In genomic region chr1:165459503-165460181, GRCm38 (mm10) we compare ENCODE assay signal across 8 mouse cellular contexts. TPM values are rescaled to one million over a fixed set of nuclear protein-coding genes. Genes with fewer than 3 reads are reported as not detected.
DNase-seq lines count a peak whose midpoint lies in the region; ATAC-seq lines count a peak whose summit lies in the region.

No protein-coding gene starts in this region.

- DNase-seq in adipocyte (ENCODE audit: low spot score) = peak; percentile 64
- DNase-seq in gastrocnemius, postnatal 10 days = peak; percentile 67
- DNase-seq in induced T-regulatory cell, adult 2 months (ENCODE audit: low read depth) = peak; percentile 62
- DNase-seq in left cerebral cortex, postnatal 14 days (ENCODE audit: low spot score in 2 of 2) = peak; percentile 19 to 37
- peak; percentile 35 for DNase-seq in right cerebral cortex, postnatal 4 days

- intact Hi-C loops in left cerebral cortex, postnatal 14 days (cut with DNase I) = loop anchor here (2.0 to 10.0 kb wide), 2 partner anchors 183 to 225 kb away; partner anchors contain the start of gene Tiprl

- peak; percentile 7; the same call in 1 of the 2 replicates for ATAC-seq in common myeloid progenitor, adult 5-6 weeks (replicated peaks; ENCODE audit: low read depth, poor library complexity, severe bottlenecking)
- 0 out of 2 replicates have a peak, but pooled peaks have one; percentile 4 for ATAC-seq in megakaryocyte progenitor cell, adult 5-6 weeks (replicated peaks; ENCODE audit: poor library complexity)
- ATAC-seq in activated CD4-positive, CD25-positive, alpha-beta regulatory T cell, adult 4 months = no peak

RNA-seq across cellular contexts. Expression of gene Dcaf6, which starts 0.6 kb away (rescaled TPM):
- total RNA-seq in common myeloid progenitor, adult 5-6 weeks (2017) = 13.2 and 14.7 TPM in 2 replicates
- 100 to 1,000 TPM; 128 to 135 TPM for total RNA-seq in gastrocnemius, postnatal 10 days (2021)
- 10 to 100 TPM; 95.2 to 98.5 TPM for total RNA-seq in left cerebral cortex, postnatal 14 days (2021)
- total RNA-seq in megakaryocyte progenitor cell, adult 5-6 weeks (2015) = 8.5 and 12.9 TPM in 2 replicates
- total RNA-seq in megakaryocyte progenitor cell, adult 5-6 weeks (2017) = 8.9 and 11.1 TPM in 2 replicates
- polyA plus RNA-seq in activated CD4-positive, CD25-positive, alpha-beta regulatory T cell, adult 4 months (2017; shearing (Covaris generic)) = 1 to 10 TPM; 5.8 to 8.0 TPM

RNA-seq across cellular contexts. Expression of gene Mpc2, which starts 0.8 kb away (rescaled TPM):
- total RNA-seq in common myeloid progenitor, adult 5-6 weeks (2017) = 63.1 and 72.4 TPM in 2 replicates
- total RNA-seq in gastrocnemius, postnatal 10 days (2021) = 100 to 1,000 TPM; 148 to 186 TPM
- 100 to 1,000 TPM; 148 to 156 TPM for total RNA-seq in left cerebral cortex, postnatal 14 days (2021)
- total RNA-seq in megakaryocyte progenitor cell, adult 5-6 weeks (2015) = 120 and 125 TPM in 2 replicates
- total RNA-seq in megakaryocyte progenitor cell, adult 5-6 weeks (2017) = 78.8 and 95.0 TPM in 2 replicates
- polyA plus RNA-seq in activated CD4-positive, CD25-positive, alpha-beta regulatory T cell, adult 4 months (2017; shearing (Covaris generic)) = 10 to 100 TPM; 68.3 to 83.6 TPM

RNA-seq across cellular contexts. Expression of gene Adcy10, which starts 25.3 kb away (rescaled TPM):
- not detected in 2 replicates for total RNA-seq in common myeloid progenitor, adult 5-6 weeks (2017)
- total RNA-seq in gastrocnemius, postnatal 10 days (2021) = under 1 TPM in 1 of 2 experiments, not detected in 1; 0.12 TPM
- 1 to 10 TPM in 1 of 2 experiments, under 1 TPM in 1; 0.53 to 1.3 TPM for total RNA-seq in left cerebral cortex, postnatal 14 days (2021)
- not detected in 2 replicates for total RNA-seq in megakaryocyte progenitor cell, adult 5-6 weeks (2015)
- 0.08 TPM in 1 of 2 replicates, not detected in the other for total RNA-seq in megakaryocyte progenitor cell, adult 5-6 weeks (2017)
- under 1 TPM in 1 of 2 experiments, not detected in 1; 0.75 TPM for polyA plus RNA-seq in activated CD4-positive, CD25-positive, alpha-beta regulatory T cell, adult 4 months (2017; shearing (Covaris generic))
